Mouse (Mus musculus) cerebellum, adult 2 months (tissue): Measurements from ENCODE around the gene Syngr2.

Experiments
- CTCF ChIP-seq: fragments of 200-500 bp; IDR thresholded peaks from 2 replicates; pipeline ENCODE4 v1.5.1; 2011; ENCODE audit warnings: low read depth, mild to moderate bottlenecking, control low read depth, low read length, moderate library complexity, borderline replicate concordance; ENCODE audit not compliant: insufficient read depth
- POLR2A ChIP-seq: fragments of 200-500 bp; IDR thresholded peaks from 2 replicates; pipeline ENCODE4 v1.6.1; 2011; ENCODE audit warnings: low read length, control low read depth, borderline replicate concordance; ENCODE audit not compliant: insufficient read depth

DNA sequence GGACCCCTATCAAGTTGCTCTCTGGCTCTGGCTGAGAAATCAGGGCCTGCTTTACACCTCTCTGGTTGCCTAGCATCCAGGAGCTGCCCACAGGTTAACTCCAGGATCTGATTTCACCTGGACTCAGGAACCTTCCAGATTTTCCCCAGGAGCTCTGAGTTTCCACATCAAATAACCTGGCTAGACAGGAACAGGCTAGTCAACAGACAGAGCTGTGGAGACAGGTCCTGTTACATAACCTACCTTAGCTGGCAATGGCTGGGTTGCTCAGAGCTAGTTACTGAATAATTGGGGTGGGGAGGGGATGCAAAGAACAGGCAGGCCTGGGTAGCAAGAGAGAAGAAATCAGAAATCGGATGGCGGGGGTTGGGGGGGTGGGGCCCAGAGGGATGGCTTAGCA, 35.5 kb downstream of the Syngr2 start:
- no peak for TF ChIP-seq POLR2A
- TF ChIP-seq CTCF = no peak
